Mouse (Mus musculus) CD8-positive naive resting alpha-beta T cell, adult 57 days (primary cell): ENCODE results near the gene Mfn1. TPM values are rescaled to one million over a fixed set of nuclear protein-coding genes. Genes with fewer than 3 reads are reported as not detected.

ENCODE experiments used
- total RNA-seq: library from RNA; stranded (reverse); gene quantifications from one replicate; pipeline ENCODE4 v1.2.4, GENCODE M21; 2023

Gene Mfn1
- 43.4 TPM for total RNA-seq

GRCm38 (mm10) chr3:32529303-32529898, at the start of gene Mfn1:
Gene Mfn1 (plus strand): TSS chr3:32529465.

GRCm38 (mm10) chr3:32492097-32493090, 36.9 kb upstream of the Mfn1 start, which contains the start of gene Kcnmb3:
Gene Kcnmb3 (minus strand): TSS chr3:32492231.

GRCm38 (mm10) chr3:32509496-32510374, 19.5 kb upstream of the Mfn1 start, which contains the start of gene Zfp639:
Gene Zfp639 (plus strand): TSS chr3:32510259.

GRCm38 (mm10) chr3:32616331-32617052, 87.2 kb downstream of the Mfn1 start, which contains the start of gene Gnb4:
Gene Gnb4 (minus strand): TSS chr3:32616585.

Other genes starting within 250 kb of the Mfn1 start
- gene Zmat3, start 163.5 kb upstream of the Mfn1 start, total RNA-seq = 7.2 TPM
- gene Pik3ca, start 131.8 kb upstream of the Mfn1 start, total RNA-seq = 53.1 TPM
- gene Kcnmb3, start 37.2 kb upstream of the Mfn1 start, total RNA-seq = 1.1 TPM
- gene Zfp639, start 19.2 kb upstream of the Mfn1 start, total RNA-seq = 47.6 TPM
- gene Gnb4, start 87.1 kb downstream of the Mfn1 start, total RNA-seq = 22.2 TPM
- 65.5 TPM for gene Actl6a, start 176.8 kb downstream of the Mfn1 start, total RNA-seq
- 79.3 TPM for gene Ndufb5, start 207.5 kb downstream of the Mfn1 start, total RNA-seq
- 8.3 TPM for gene Mrpl47, start 208.1 kb downstream of the Mfn1 start, total RNA-seq